19 mouse cellular contexts compared by ENCODE assay signal in genomic region chr7:65820391-65820790, GRCm38 (mm10). TPM values are rescaled to one million over a fixed set of nuclear protein-coding genes. Genes with fewer than 3 reads are reported as not detected.
"Had no signal": no experiment of that assay in that cellular context is flagged by ENCODE, and none has a peak within 500 bp of the region (broad histone marks: within the 10 kb centered on the region; RNA-seq: fewer than 3 reads in every experiment).

No protein-coding gene starts in this region.

- H3K4me1 ChIP-seq: heart, embryonic 12.5 days; kidney, embryonic 15.5 days; limb, embryonic 15.5 days; liver, embryonic 12.5 days had no signal

- H3K4me3 ChIP-seq: heart, embryonic 12.5 days; hindbrain, embryonic 13.5 days; hindbrain, embryonic 15.5 days; kidney, embryonic 15.5 days; limb, embryonic 13.5 days; limb, embryonic 15.5 days; liver, embryonic 12.5 days had no signal

- H3K27ac ChIP-seq: hindbrain, embryonic 13.5 days; hindbrain, embryonic 15.5 days; hindbrain, postnatal 0 days; kidney, embryonic 15.5 days; kidney, postnatal 0 days; limb, embryonic 13.5 days; limb, embryonic 15.5 days; liver, embryonic 12.5 days had no signal

- ATAC-seq: hindbrain, postnatal 0 days; intestine, embryonic 16.5 days; liver, embryonic 12.5 days had no signal

- DNase-seq: gastrocnemius, postnatal 14 days; gastrocnemius, postnatal 36 days; heart, adult 18-20 months; heart, postnatal 10 days; kidney, adult 11 months; layer of hippocampus, adult 9-11 months; layer of hippocampus, postnatal 36 days; left cerebral cortex, postnatal 4 days had no signal

- H3K4me2 ChIP-seq: heart, embryonic 12.5 days; hindbrain, embryonic 13.5 days; hindbrain, embryonic 15.5 days; kidney, embryonic 15.5 days; limb, embryonic 13.5 days; limb, embryonic 15.5 days; liver, embryonic 12.5 days had no signal

- H3K36me3 ChIP-seq: heart, embryonic 12.5 days; hindbrain, embryonic 13.5 days; hindbrain, embryonic 15.5 days; kidney, embryonic 15.5 days; limb, embryonic 13.5 days; limb, embryonic 15.5 days; liver, embryonic 12.5 days had no signal

- H3K9ac ChIP-seq: heart, embryonic 12.5 days; hindbrain, embryonic 13.5 days; hindbrain, embryonic 15.5 days; kidney, embryonic 15.5 days; limb, embryonic 13.5 days; limb, embryonic 15.5 days; liver, embryonic 12.5 days had no signal

- H3K27me3 ChIP-seq: heart, embryonic 12.5 days; hindbrain, embryonic 13.5 days; hindbrain, embryonic 15.5 days; kidney, embryonic 15.5 days; limb, embryonic 13.5 days; limb, embryonic 15.5 days; liver, embryonic 12.5 days had no signal

- H3K9me3 ChIP-seq: hindbrain, embryonic 15.5 days; kidney, embryonic 15.5 days; limb, embryonic 15.5 days; liver, embryonic 12.5 days had no signal

RNA-seq across cellular contexts. Expression of gene Pcsk6, which starts 41.1 kb away (rescaled TPM):
- total RNA-seq: hematopoietic stem cell, adult 5-6 weeks had no signal
